Comparison of ENCODE assay signal across 12 mouse cellular contexts in genomic region chr11:70595638-70596037, GRCm38 (mm10). TPM values are rescaled to one million over a fixed set of nuclear protein-coding genes. Genes with fewer than 3 reads are reported as not detected.
DNase-seq lines count a peak whose midpoint lies in the region; ATAC-seq and TF ChIP-seq lines count a peak whose summit lies in the region.
"Had no signal": no experiment of that assay in that cellular context is flagged by ENCODE, and none has a peak within 500 bp of the region (broad histone marks: within the 10 kb centered on the region; RNA-seq: fewer than 3 reads in every experiment).

No protein-coding gene starts in this region.

- DNase-seq in heart, postnatal 36 days, result no peak
- no peak for DNase-seq in spleen, adult 2 months (ENCODE audit: low read depth in 1 of 2, low spot score in 2 of 2)
- no peak for DNase-seq in spleen, postnatal 4 days (ENCODE audit: low spot score in 2 of 2)
- DNase-seq in stomach, postnatal 0 days (ENCODE audit: low spot score), result peak; percentile 36
- DNase-seq in cerebellum, adult 8-10 months, result no peak
- no peak for DNase-seq in left cerebral cortex, adult 9 months (ENCODE audit: low spot score in 2 of 2)
- DNase-seq: adrenal gland, adult 2 months; layer of hippocampus, postnatal 36 days had no signal

- no peak overlapping the region for H3K4me2 ChIP-seq in heart, embryonic 16.5 days (ENCODE audit: low read depth, low read length)
- no peak overlapping the region for H3K4me2 ChIP-seq in intestine, embryonic 16.5 days (ENCODE audit: low read depth, low read length)
- H3K4me2 ChIP-seq in stomach, postnatal 0 days (replicated peaks; ENCODE audit: low read depth), result no peak overlapping the region
- H3K4me2 ChIP-seq: lung, embryonic 15.5 days had no signal

- H3K4me1 ChIP-seq in heart, embryonic 16.5 days (ENCODE audit: control insufficient read depth, insufficient read depth, low read length), result peaks cover 6% of the 10 kb centered on the region; the same call in 1 of the 2 replicates
- H3K4me1 ChIP-seq in spleen, adult 2 months (ENCODE audit: control insufficient read depth, insufficient read depth, insufficient read length), result peaks cover 19% of the 10 kb centered on the region; the same call in 1 of the 2 replicates
- peaks cover 26% of the 10 kb centered on the region for H3K4me1 ChIP-seq in intestine, embryonic 16.5 days (ENCODE audit: control insufficient read depth, insufficient read depth, low read length)
- peaks cover 3% of the 10 kb centered on the region; the same call in 1 of the 2 replicates for H3K4me1 ChIP-seq in stomach, postnatal 0 days (replicated peaks; ENCODE audit: control insufficient read depth, insufficient read depth)
- H3K4me1 ChIP-seq: lung, embryonic 15.5 days had no signal

- no peak for TF ChIP-seq CTCF in spleen, adult 2 months (IDR thresholded peaks at IDR 0.05; ENCODE audit: extremely low read depth, insufficient read depth, insufficient read length, insufficient replicate concordance)
- no peak for TF ChIP-seq CTCF in stomach, postnatal 0 days (IDR thresholded peaks at IDR 0.05; ENCODE audit: low read depth)

- H3K27ac ChIP-seq in heart, embryonic 16.5 days (ENCODE audit: low read length), result peak overlapping the region; percentile 34; the same call in 1 of the 2 replicates
- H3K27ac ChIP-seq in spleen, adult 2 months (ENCODE audit: insufficient read depth, low read length), result peak overlapping the region; percentile 74
- H3K27ac ChIP-seq in intestine, embryonic 16.5 days (ENCODE audit: low read length), result peak overlapping the region; percentile 89
- peak overlapping the region; percentile 76 for H3K27ac ChIP-seq in stomach, postnatal 0 days (replicated peaks)
- H3K27ac ChIP-seq: lung, embryonic 15.5 days had no signal

- no peak for ATAC-seq in heart, embryonic 16.5 days (replicated peaks; ENCODE audit: extremely low read depth, insufficient read depth, low FRiP score)
- ATAC-seq in intestine, embryonic 16.5 days, result peak; percentile 79
- peak; percentile 69 for ATAC-seq in stomach, postnatal 0 days (ENCODE audit: low FRiP score, low TSS enrichment)

- H3K9ac ChIP-seq in heart, embryonic 16.5 days (ENCODE audit: low read length), result 0 out of 2 replicates have a peak overlapping the region, but pooled peaks have one; percentile 35
- H3K9ac ChIP-seq in intestine, embryonic 16.5 days (ENCODE audit: low read depth, low read length), result no peak overlapping the region
- no peak overlapping the region for H3K9ac ChIP-seq in stomach, postnatal 0 days (ENCODE audit: low read length)
- H3K9ac ChIP-seq: lung, embryonic 15.5 days had no signal

- WGBS in heart, embryonic 16.5 days, result 47% methylated on average over 2 of the region's 2 CpGs
- 48% methylated on average over 2 of the region's 2 CpGs for WGBS in spleen, adult 2 months
- WGBS in intestine, embryonic 16.5 days, result 47% methylated on average over 2 of the region's 2 CpGs
- WGBS in stomach, postnatal 0 days, result 33% methylated on average over 2 of the region's 2 CpGs

- no peak for TF ChIP-seq POLR2A in spleen, adult 2 months (IDR thresholded peaks at IDR 0.05; ENCODE audit: low read depth, low read length)

- intact Hi-C loops in heart, postnatal 36 days (cut with DNase I), result loop anchor here (2.0 kb wide), 1 partner anchor 33 kb away; the partner anchor contains the start of gene Mink1

- peaks cover 13% of the 10 kb centered on the region for H3K36me3 ChIP-seq in heart, embryonic 16.5 days (ENCODE audit: control insufficient read depth, insufficient read depth)
- H3K36me3 ChIP-seq in spleen, adult 2 months (ENCODE audit: control insufficient read depth, insufficient read depth, low read length), result no peaks in the 10 kb centered on the region
- 0 out of 2 replicates have a peak, but pooled peaks cover 3% of the 10 kb centered on the region for H3K36me3 ChIP-seq in intestine, embryonic 16.5 days (ENCODE audit: control insufficient read depth, insufficient read depth, low read length)
- H3K36me3 ChIP-seq in stomach, postnatal 0 days (ENCODE audit: control insufficient read depth, insufficient read depth, low read length), result peaks cover 5% of the 10 kb centered on the region

- no peak for TF ChIP-seq EP300 in stomach, postnatal 0 days (optimal IDR thresholded peaks at IDR 0.05)

- no peak overlapping the region for H3K4me3 ChIP-seq in heart, embryonic 16.5 days (ENCODE audit: low read length)
- H3K4me3 ChIP-seq in spleen, adult 2 months (ENCODE audit: extremely low read depth, insufficient read depth, insufficient read length), result no peak overlapping the region
- H3K4me3 ChIP-seq in intestine, embryonic 16.5 days (ENCODE audit: low read length), result no peak overlapping the region
- H3K4me3 ChIP-seq in stomach, postnatal 0 days (ENCODE audit: low read depth, low read length), result no peak overlapping the region
- H3K4me3 ChIP-seq: lung, embryonic 15.5 days had no signal

- H3K27me3 ChIP-seq in heart, embryonic 16.5 days (ENCODE audit: control insufficient read depth, insufficient read depth, low read length), result no peaks in the 10 kb centered on the region
- H3K27me3 ChIP-seq in spleen, adult 2 months (ENCODE audit: control insufficient read depth, insufficient read depth, low read length), result no peaks in the 10 kb centered on the region
- no peaks in the 10 kb centered on the region for H3K27me3 ChIP-seq in intestine, embryonic 16.5 days (replicated peaks; ENCODE audit: control insufficient read depth, insufficient read depth, low read length)
- no peaks in the 10 kb centered on the region for H3K27me3 ChIP-seq in stomach, postnatal 0 days (ENCODE audit: control insufficient read depth, insufficient read depth, low read length)
- H3K27me3 ChIP-seq: lung, embryonic 15.5 days had no signal

- H3K9me3 ChIP-seq in heart, embryonic 16.5 days (replicated peaks; ENCODE audit: control insufficient read depth, low read length), result no peaks in the 10 kb centered on the region
- H3K9me3 ChIP-seq in intestine, embryonic 16.5 days (ENCODE audit: control insufficient read depth, low read length), result no peaks in the 10 kb centered on the region
- H3K9me3 ChIP-seq in stomach, postnatal 0 days (ENCODE audit: control insufficient read depth, low read length), result no peaks in the 10 kb centered on the region
- H3K9me3 ChIP-seq: lung, embryonic 15.5 days had no signal

RNA-seq across cellular contexts. Expression of gene 4930544D05Rik, which starts 20.0 kb away (rescaled TPM):
- not detected in 2 replicates for polyA plus RNA-seq in heart, embryonic 16.5 days (2015; fragmentation: Nextera tagmentation; extraction: Ambion mirVana)
- total RNA-seq in heart, postnatal 36 days (2021), result not detected
- not detected in 2 replicates for polyA plus RNA-seq in spleen, adult 2 months (2012; rRNA removed)
- not detected in 2 replicates for polyA plus RNA-seq in intestine, embryonic 16.5 days (2015; fragmentation: Nextera tagmentation; extraction: Ambion mirVana)
- not detected in 2 replicates for polyA plus RNA-seq in stomach, postnatal 0 days (2015; fragmentation: Nextera tagmentation; extraction: Ambion mirVana)
- total RNA-seq: adrenal gland, adult 2 months; common myeloid progenitor, adult 5-6 weeks had no signal
- polyA plus RNA-seq: adrenal gland, adult 2 months; lung, embryonic 15.5 days had no signal

RNA-seq across cellular contexts. Expression of gene Chrne, which starts 23.4 kb away (rescaled TPM):
- polyA plus RNA-seq in heart, embryonic 16.5 days (2015; fragmentation: Nextera tagmentation; extraction: Ambion mirVana), result not detected in 2 replicates
- not detected for total RNA-seq in heart, postnatal 36 days (2021)
- polyA plus RNA-seq in spleen, adult 2 months (2012; rRNA removed), result 0.66 and 0.99 TPM in 2 replicates
- polyA plus RNA-seq in intestine, embryonic 16.5 days (2015; fragmentation: Nextera tagmentation; extraction: Ambion mirVana), result 0.17 TPM in 1 of 2 replicates, not detected in the other
- polyA plus RNA-seq in stomach, postnatal 0 days (2015; fragmentation: Nextera tagmentation; extraction: Ambion mirVana), result not detected in 2 replicates
- total RNA-seq: adrenal gland, adult 2 months; layer of hippocampus, postnatal 36 days had no signal
- polyA plus RNA-seq: lung, embryonic 15.5 days had no signal

RNA-seq across cellular contexts. Expression of gene Mink1, which starts 33.0 kb away (rescaled TPM):
- polyA plus RNA-seq in heart, embryonic 16.5 days (2015; fragmentation: Nextera tagmentation; extraction: Ambion mirVana), result 9.8 and 10.3 TPM in 2 replicates
- 10 to 100 TPM; 43.9 to 49.4 TPM for total RNA-seq in heart, postnatal 36 days (2021)
- 74.8 and 91.9 TPM in 2 replicates for polyA plus RNA-seq in spleen, adult 2 months (2012; rRNA removed)
- polyA plus RNA-seq in intestine, embryonic 16.5 days (2015; fragmentation: Nextera tagmentation; extraction: Ambion mirVana), result 9.3 and 10.6 TPM in 2 replicates
- 8.5 and 10.2 TPM in 2 replicates for polyA plus RNA-seq in stomach, postnatal 0 days (2015; fragmentation: Nextera tagmentation; extraction: Ambion mirVana)

RNA-seq across cellular contexts. Expression of gene Gp1ba, which starts 43.3 kb away (rescaled TPM):
- polyA plus RNA-seq in heart, embryonic 16.5 days (2015; fragmentation: Nextera tagmentation; extraction: Ambion mirVana), result 0.34 and 0.38 TPM in 2 replicates
- total RNA-seq in heart, postnatal 36 days (2021), result under 1 TPM; 0.16 to 0.17 TPM
- polyA plus RNA-seq in spleen, adult 2 months (2012; rRNA removed), result 6.8 and 9.3 TPM in 2 replicates
- polyA plus RNA-seq in intestine, embryonic 16.5 days (2015; fragmentation: Nextera tagmentation; extraction: Ambion mirVana), result 0.05 and 0.06 TPM in 2 replicates
- polyA plus RNA-seq in stomach, postnatal 0 days (2015; fragmentation: Nextera tagmentation; extraction: Ambion mirVana), result 0.06 and 0.07 TPM in 2 replicates
- total RNA-seq: layer of hippocampus, postnatal 36 days had no signal

RNA-seq across cellular contexts. Expression of gene Rnf167, which starts 51.4 kb away (rescaled TPM):
- 80.3 and 80.9 TPM in 2 replicates for polyA plus RNA-seq in heart, embryonic 16.5 days (2015; fragmentation: Nextera tagmentation; extraction: Ambion mirVana)
- total RNA-seq in heart, postnatal 36 days (2021), result 10 to 100 TPM; 52.5 to 57.9 TPM
- polyA plus RNA-seq in spleen, adult 2 months (2012; rRNA removed), result 137 and 158 TPM in 2 replicates
- polyA plus RNA-seq in intestine, embryonic 16.5 days (2015; fragmentation: Nextera tagmentation; extraction: Ambion mirVana), result 121 and 123 TPM in 2 replicates
- 62.8 and 70.5 TPM in 2 replicates for polyA plus RNA-seq in stomach, postnatal 0 days (2015; fragmentation: Nextera tagmentation; extraction: Ambion mirVana)

Comparison
In these comparisons a context has a peak if more than half of its experiments do, and no peak if none do; other contexts are left out.
1. H3K27ac ChIP-seq: peak in every context shown above with its lines; median percentile 89 in intestine, embryonic 16.5 days; 76 in stomach, postnatal 0 days; 74 in spleen, adult 2 months; 34 in heart, embryonic 16.5 days.